Mouse (Mus musculus) heart, embryonic 16.5 days (tissue): ENCODE measurements around the gene Lin54. TPM values are rescaled to one million over a fixed set of nuclear protein-coding genes. Genes with fewer than 3 reads are reported as not detected.
A peak's percentile ranks its signal among the peaks of the same experiment; 100 is the strongest.

Experiments
- ATAC-seq: fragments of 200-750 bp; cut with Nextera tagmentation; replicated peaks from 2 replicates; pipeline ENCODE4 v1.8.0; 2017; ENCODE audit warnings: moderate number of reproducible peaks; ENCODE audit not compliant: insufficient read depth, low FRiP score; ENCODE audit errors: extremely low read depth
- H3K27ac ChIP-seq: fragments of 300-500 bp; sonication (generic); 2 replicates; pipeline ENCODE4 v1.5.1; 2014; ENCODE audit warnings: mild to moderate bottlenecking, low read length, control low read depth, moderate library complexity
- H3K27me3 ChIP-seq: fragments of 300-500 bp; sonication (generic); 2 replicates; pipeline ENCODE4 v1.6.1; 2014; ENCODE audit warnings: low read length, mixed read lengths; ENCODE audit not compliant: control insufficient read depth, insufficient read depth
- H3K36me3 ChIP-seq: fragments of 300-500 bp; sonication (generic); 2 replicates; pipeline ENCODE4 v1.6.1; 2014; ENCODE audit not compliant: control insufficient read depth, insufficient read depth
- H3K4me1 ChIP-seq: fragments of 300-500 bp; sonication (generic); 2 replicates; pipeline ENCODE4 v1.6.1; 2014; ENCODE audit warnings: low read length, mixed read lengths; ENCODE audit not compliant: control insufficient read depth, insufficient read depth
- H3K4me2 ChIP-seq: fragments of 300-500 bp; sonication (generic); 2 replicates; pipeline ENCODE4 v1.6.1; 2014; ENCODE audit warnings: low read depth, mild to moderate bottlenecking, control low read depth, low read length
- H3K4me3 ChIP-seq: fragments of 300-500 bp; sonication (generic); 2 replicates; pipeline ENCODE4 v1.5.1; 2014; ENCODE audit warnings: mild to moderate bottlenecking, control low read depth, low read length
- H3K9ac ChIP-seq: fragments of 300-500 bp; sonication (generic); 2 replicates; pipeline ENCODE4 v1.6.1; 2014; ENCODE audit warnings: low read length, control low read depth
- H3K9me3 ChIP-seq: fragments of 300-500 bp; sonication (generic); replicated peaks from 2 replicates; pipeline ENCODE4 v1.6.1; 2016; ENCODE audit warnings: low read length; ENCODE audit not compliant: control insufficient read depth
- WGBS: fragments of 180-500 bp; shearing (Covaris S2); extraction: QIAGEN DNeasy Blood & Tissue Kit; methylation state at CpG from one replicate; pipeline ENCODE4 v1.1.7; 2014; 5-methylcytosine and 5-hydroxymethylcytosine counted together
- polyA plus RNA-seq: library from polyadenylated mRNA; unstranded; fragments of >200 nt; fragmentation: Nextera tagmentation; extraction: Ambion mirVana; gene quantifications from 2 replicates; pipeline ENCODE4 v1.2.1, GENCODE M21; 2015

The Lin54 gene
- 9.9 and 10.8 TPM in 2 replicates for polyA plus RNA-seq

DNA sequence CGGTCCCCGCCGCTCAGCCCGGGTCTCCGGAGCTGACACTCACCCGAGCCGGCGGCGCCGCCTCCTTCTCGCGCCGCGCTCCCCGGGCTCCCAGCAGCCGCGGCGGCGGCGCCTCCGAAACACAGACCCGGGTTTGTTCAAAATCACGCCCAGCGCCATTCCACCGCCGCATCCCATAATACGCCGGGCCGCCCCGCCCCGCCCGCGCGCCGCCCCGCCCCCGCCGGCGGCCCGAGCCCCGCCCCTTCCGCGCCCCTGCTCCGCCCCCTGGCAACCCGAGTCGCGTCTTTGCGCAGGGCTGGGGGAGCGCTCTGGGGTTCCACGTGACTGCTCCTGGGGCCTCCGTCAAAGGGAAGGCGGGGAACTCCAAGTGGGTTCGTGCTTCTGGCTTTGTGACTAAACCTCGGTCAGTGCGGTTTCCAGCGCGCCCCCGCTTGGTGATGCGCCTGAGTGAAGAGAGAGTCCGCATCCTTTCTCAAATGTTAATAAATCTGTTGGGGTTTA is at the start of gene Lin54:
TSS of gene Lin54 (minus strand) at position 182 of the 504 bp plus-strand sequence.
- ATAC-seq, result peak; percentile 91
- H3K36me3 ChIP-seq, result no peaks in the 10 kb centered on the region
- peak within 1 kb of the TSS; percentile 96 for H3K4me3 ChIP-seq
- peak within 1 kb of the TSS; percentile 91 for H3K9ac ChIP-seq
- WGBS, result under 1% methylated on average over 45 of the region's 60 CpGs
- no peaks in the 10 kb centered on the region for H3K27me3 ChIP-seq
- peak within 1 kb of the TSS; percentile 72 for H3K27ac ChIP-seq
- peak within 1 kb of the TSS; percentile 85 for H3K4me2 ChIP-seq
- peaks cover 17% of the 10 kb centered on the region for H3K4me1 ChIP-seq
- no peaks in the 10 kb centered on the region for H3K9me3 ChIP-seq

GRCm38 (mm10) chr5:100550151-100550550 is 49.7 kb upstream of the Lin54 start:
- H3K4me2 ChIP-seq, result no peak overlapping the region
- no peaks in the 10 kb centered on the region for H3K4me1 ChIP-seq
- no peak overlapping the region for H3K4me3 ChIP-seq
- H3K27me3 ChIP-seq, result no peaks in the 10 kb centered on the region
- no peak overlapping the region for H3K9ac ChIP-seq
- 95% methylated on average over 1 of the region's 1 CpGs for WGBS
- H3K9me3 ChIP-seq, result no peaks in the 10 kb centered on the region
- peaks cover 32% of the 10 kb centered on the region for H3K36me3 ChIP-seq
- no peak for ATAC-seq
- no peak overlapping the region for H3K27ac ChIP-seq

DNA sequence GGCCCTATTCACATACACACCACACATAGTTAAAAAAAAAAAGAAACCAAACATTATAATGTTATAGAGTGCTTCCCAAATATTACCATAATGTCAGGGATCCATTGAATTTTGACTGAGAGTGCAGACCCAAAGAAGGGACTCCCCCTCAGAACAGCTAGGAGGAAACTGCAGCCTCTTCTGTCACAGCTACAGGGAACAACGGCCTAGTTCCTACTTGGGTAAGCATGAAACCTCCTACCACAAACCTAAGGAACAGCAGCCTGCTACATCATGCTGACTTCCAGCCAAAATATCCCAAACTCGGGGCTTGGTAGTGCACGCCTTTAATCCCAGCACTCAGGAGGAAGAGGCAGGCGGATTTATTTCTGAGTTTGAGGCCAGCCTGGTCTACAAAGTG is 48.9 kb upstream of the Lin54 start:
- Histone ChIP-seq H3K9ac (no peak overlapping the region), H3K27me3 (no peaks in the 10 kb centered on the region), H3K27ac (no peak overlapping the region), H3K4me3 (no peak overlapping the region), H3K4me2 (no peak overlapping the region), H3K36me3 (peaks cover 36% of the 10 kb centered on the region), H3K4me1 (no peaks in the 10 kb centered on the region), H3K9me3 (no peaks in the 10 kb centered on the region)
- no peak for ATAC-seq
- 92% methylated on average over 4 of the region's 4 CpGs for WGBS

GRCm38 (mm10) chr5:100548236-100548635 is 47.8 kb upstream of the Lin54 start:
- H3K4me2 ChIP-seq, result no peak overlapping the region
- no peak overlapping the region for H3K4me3 ChIP-seq
- ATAC-seq, result no peak
- peaks cover 40% of the 10 kb centered on the region for H3K36me3 ChIP-seq
- 86% methylated on average over 2 of the region's 2 CpGs for WGBS
- no peaks in the 10 kb centered on the region for H3K27me3 ChIP-seq
- no peaks in the 10 kb centered on the region for H3K4me1 ChIP-seq
- no peak overlapping the region for H3K27ac ChIP-seq
- no peak overlapping the region for H3K9ac ChIP-seq
- no peaks in the 10 kb centered on the region for H3K9me3 ChIP-seq

DNA sequence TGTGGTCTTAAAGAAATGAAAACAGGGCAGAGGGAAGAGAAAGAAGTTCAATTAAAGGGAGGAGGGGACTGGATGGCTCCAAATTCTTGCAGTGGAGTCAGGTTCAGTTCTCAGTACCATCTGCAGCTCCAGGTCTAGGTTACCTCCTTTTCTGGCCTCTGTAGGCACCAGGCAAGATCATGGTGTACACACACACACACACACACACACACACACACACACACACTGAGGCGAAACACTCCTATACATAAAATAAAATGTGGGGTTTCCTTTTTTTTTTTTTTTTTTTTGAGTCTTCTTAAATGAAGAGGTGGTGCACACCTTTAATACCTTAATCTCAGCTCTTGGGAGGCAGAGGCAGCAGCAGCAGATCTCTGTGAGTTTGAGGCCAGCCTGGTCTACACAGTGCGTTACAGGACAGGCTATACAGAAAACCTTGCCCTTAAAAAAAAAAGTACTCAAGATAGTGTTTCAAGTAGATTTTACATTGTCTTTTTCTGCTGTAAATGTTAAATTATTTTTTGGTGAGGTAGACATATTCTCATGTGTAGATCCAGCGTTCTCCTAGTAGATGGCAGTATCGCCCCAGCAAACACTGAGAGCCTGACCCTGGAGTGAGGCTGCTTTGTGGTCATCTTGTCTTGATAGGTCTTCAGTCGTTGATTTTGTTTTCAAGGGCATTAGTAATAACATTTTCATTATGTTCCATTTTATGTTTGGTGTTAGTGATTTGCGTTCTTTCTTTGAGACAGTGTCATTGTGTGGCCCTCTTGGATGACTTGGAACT is 46.0 kb upstream of the Lin54 start:
- H3K27ac ChIP-seq, result no peak overlapping the region
- no peaks in the 10 kb centered on the region for H3K4me1 ChIP-seq
- H3K9me3 ChIP-seq, result no peaks in the 10 kb centered on the region
- H3K4me2 ChIP-seq, result no peak overlapping the region
- no peak overlapping the region for H3K9ac ChIP-seq
- H3K4me3 ChIP-seq, result no peak overlapping the region
- WGBS, result 83% methylated on average over 6 of the region's 6 CpGs
- peaks cover 54% of the 10 kb centered on the region for H3K36me3 ChIP-seq
- H3K27me3 ChIP-seq, result no peaks in the 10 kb centered on the region
- ATAC-seq, result no peak

DNA sequence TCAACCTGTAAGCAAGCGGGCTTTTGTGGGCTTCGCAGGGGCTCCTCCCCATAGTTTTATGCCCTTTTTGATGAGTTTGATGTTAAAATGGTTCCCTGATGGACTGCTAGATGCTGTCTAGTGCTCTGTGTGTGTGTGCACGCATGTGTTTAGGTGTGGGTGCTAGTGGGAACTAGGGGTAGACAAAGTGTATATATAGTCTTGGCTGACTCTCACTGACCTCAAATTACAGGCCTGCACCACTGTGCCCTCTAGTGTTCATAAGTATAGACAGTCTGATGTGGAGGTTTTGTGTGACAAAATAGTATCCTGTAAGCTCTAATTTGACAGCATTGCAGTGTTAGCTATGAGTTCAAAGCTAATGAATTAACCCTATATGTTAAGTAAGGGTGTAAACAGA is 36.2 kb upstream of the Lin54 start:
- no peaks in the 10 kb centered on the region for H3K27me3 ChIP-seq
- H3K4me2 ChIP-seq, result no peak overlapping the region
- WGBS, result 82% methylated on average over 3 of the region's 3 CpGs

DNA sequence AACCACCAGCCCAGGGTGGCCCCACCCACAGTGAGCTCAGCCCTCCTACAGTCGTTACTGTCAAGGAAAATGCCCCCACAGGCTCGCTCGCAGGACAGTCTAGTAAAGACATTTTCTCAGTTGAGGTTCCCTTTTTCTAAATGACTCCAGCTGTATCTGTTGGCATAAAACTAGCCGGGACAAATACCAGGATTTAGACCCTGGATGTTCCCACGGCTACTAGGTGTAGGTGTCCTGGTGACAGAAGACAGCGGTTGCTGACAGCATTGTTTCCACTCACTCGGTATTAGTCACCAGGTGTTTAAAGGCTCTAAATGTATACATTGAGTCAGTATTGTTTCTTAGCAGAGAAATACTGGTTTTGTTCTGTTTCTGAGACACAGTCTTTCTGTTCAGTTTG is 35.4 kb upstream of the Lin54 start:
- no peak overlapping the region for H3K4me3 ChIP-seq

More for the DNA sequence above, 36.2 kb upstream of the Lin54 start:
- Histone ChIP-seq H3K4me3 (no peak overlapping the region), H3K27ac (no peak overlapping the region), H3K9ac (no peak overlapping the region), H3K9me3 (no peaks in the 10 kb centered on the region), H3K36me3 (peaks cover 30% of the 10 kb centered on the region), H3K4me1 (no peaks in the 10 kb centered on the region; the same call in 1 of the 2 replicates)
- ATAC-seq, result peak; percentile 67; the same call in 1 of the 2 replicates

DNA sequence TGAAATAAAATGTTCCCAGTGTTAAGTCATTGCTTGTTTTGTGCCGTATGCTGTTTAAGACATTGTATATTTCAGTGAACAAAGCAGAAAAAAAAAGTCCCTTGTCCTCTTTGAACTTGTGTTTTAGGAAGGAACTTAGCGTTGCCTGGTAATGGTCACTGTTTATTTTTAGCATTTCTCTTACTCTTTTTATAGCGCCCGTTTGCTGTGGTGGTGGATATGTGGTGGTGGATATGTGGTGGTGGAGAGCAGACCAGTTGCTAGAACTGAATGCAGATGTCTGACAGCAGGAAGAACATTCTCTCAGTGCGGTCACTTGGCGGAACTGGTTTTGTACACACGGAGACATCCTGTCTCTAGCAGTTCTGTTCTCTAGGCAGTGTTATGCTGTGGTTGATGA is 25.7 kb upstream of the Lin54 start:
- H3K27ac ChIP-seq, result peak overlapping the region; percentile 66
- 24% methylated on average over 7 of the region's 7 CpGs for WGBS
- no peaks in the 10 kb centered on the region for H3K27me3 ChIP-seq
- no peak overlapping the region for H3K9ac ChIP-seq
- peak overlapping the region; percentile 10; the same call in 1 of the 2 replicates for H3K4me3 ChIP-seq
- peak overlapping the region; percentile 45 for H3K4me2 ChIP-seq
- no peaks in the 10 kb centered on the region for H3K9me3 ChIP-seq
- ATAC-seq, result 0 out of 2 replicates have a peak, but pooled peaks have one; percentile 39
- H3K36me3 ChIP-seq, result peaks cover 28% of the 10 kb centered on the region
- peaks cover 8% of the 10 kb centered on the region for H3K4me1 ChIP-seq

More for the DNA sequence above, 35.4 kb upstream of the Lin54 start:
- 66% methylated on average over 7 of the region's 7 CpGs for WGBS
- H3K9me3 ChIP-seq, result no peaks in the 10 kb centered on the region
- H3K27ac ChIP-seq, result no peak overlapping the region
- H3K27me3 ChIP-seq, result no peaks in the 10 kb centered on the region
- peaks cover 35% of the 10 kb centered on the region for H3K36me3 ChIP-seq
- H3K4me2 ChIP-seq, result no peak overlapping the region
- no peak for ATAC-seq
- H3K4me1 ChIP-seq, result no peaks in the 10 kb centered on the region; the same call in 1 of the 2 replicates
- no peak overlapping the region for H3K9ac ChIP-seq

DNA sequence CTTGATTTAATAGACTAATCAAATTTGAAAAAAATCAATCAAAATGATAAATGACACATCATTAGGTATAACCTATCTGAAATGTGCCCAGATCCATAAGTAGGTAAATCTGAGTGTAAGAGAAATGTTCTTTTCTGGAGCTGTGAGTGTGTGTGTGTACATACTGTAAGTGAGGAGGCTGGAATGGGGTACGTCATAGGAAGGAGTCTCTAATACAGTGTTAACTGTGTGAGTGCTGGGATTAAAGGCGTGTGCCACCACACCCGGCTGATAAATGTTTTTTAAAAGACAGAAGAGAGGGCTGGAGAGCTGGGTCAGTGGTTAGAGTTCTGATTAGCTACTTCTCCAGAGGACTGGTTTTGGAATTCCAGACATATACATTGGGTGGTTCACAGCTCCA is 25.2 kb upstream of the Lin54 start:
- H3K4me3 ChIP-seq, result no peak overlapping the region
- peaks cover 8% of the 10 kb centered on the region for H3K4me1 ChIP-seq
- H3K9ac ChIP-seq, result peak overlapping the region; percentile 25; the same call in 1 of the 2 replicates
- 0 out of 2 replicates have a peak, but pooled peaks have one; percentile 47 for ATAC-seq
- H3K27ac ChIP-seq, result peak overlapping the region; percentile 66
- H3K9me3 ChIP-seq, result no peaks in the 10 kb centered on the region
- H3K4me2 ChIP-seq, result peak overlapping the region; percentile 30; the same call in 1 of the 2 replicates
- WGBS, result 36% methylated on average over 3 of the region's 3 CpGs
- peaks cover 22% of the 10 kb centered on the region for H3K36me3 ChIP-seq
- H3K27me3 ChIP-seq, result no peaks in the 10 kb centered on the region
